Mouse (Mus musculus) heart, embryonic 16.5 days (tissue): ENCODE measurements around the gene Defb41. TPM values are rescaled to one million over a fixed set of nuclear protein-coding genes. Genes with fewer than 3 reads are reported as not detected.

Experiments used
- ATAC-seq: fragments of 200-750 bp; cut with Nextera tagmentation; replicated peaks from 2 replicates; pipeline ENCODE4 v1.8.0; 2017; ENCODE audit warnings: moderate number of reproducible peaks; ENCODE audit not compliant: insufficient read depth, low FRiP score; ENCODE audit errors: extremely low read depth
- H3K27ac ChIP-seq: fragments of 300-500 bp; sonication (generic); 2 replicates; pipeline ENCODE4 v1.5.1; 2014; ENCODE audit warnings: mild to moderate bottlenecking, low read length, control low read depth, moderate library complexity
- H3K27me3 ChIP-seq: fragments of 300-500 bp; sonication (generic); 2 replicates; pipeline ENCODE4 v1.6.1; 2014; ENCODE audit warnings: low read length, mixed read lengths; ENCODE audit not compliant: control insufficient read depth, insufficient read depth
- H3K36me3 ChIP-seq: fragments of 300-500 bp; sonication (generic); 2 replicates; pipeline ENCODE4 v1.6.1; 2014; ENCODE audit not compliant: control insufficient read depth, insufficient read depth
- H3K4me1 ChIP-seq: fragments of 300-500 bp; sonication (generic); 2 replicates; pipeline ENCODE4 v1.6.1; 2014; ENCODE audit warnings: low read length, mixed read lengths; ENCODE audit not compliant: control insufficient read depth, insufficient read depth
- H3K4me2 ChIP-seq: fragments of 300-500 bp; sonication (generic); 2 replicates; pipeline ENCODE4 v1.6.1; 2014; ENCODE audit warnings: low read depth, mild to moderate bottlenecking, control low read depth, low read length
- H3K4me3 ChIP-seq: fragments of 300-500 bp; sonication (generic); 2 replicates; pipeline ENCODE4 v1.5.1; 2014; ENCODE audit warnings: mild to moderate bottlenecking, control low read depth, low read length
- H3K9ac ChIP-seq: fragments of 300-500 bp; sonication (generic); 2 replicates; pipeline ENCODE4 v1.6.1; 2014; ENCODE audit warnings: low read length, control low read depth
- H3K9me3 ChIP-seq: fragments of 300-500 bp; sonication (generic); replicated peaks from 2 replicates; pipeline ENCODE4 v1.6.1; 2016; ENCODE audit warnings: low read length; ENCODE audit not compliant: control insufficient read depth
- whole genome bisulfite sequencing: fragments of 180-500 bp; shearing (Covaris S2); extraction: QIAGEN DNeasy Blood & Tissue Kit; methylation state at CpG from one replicate; pipeline ENCODE4 v1.1.7; 2014; 5-methylcytosine and 5-hydroxymethylcytosine counted together
- polyA plus RNA-seq: library from polyadenylated mRNA; unstranded; fragments of >200 nt; fragmentation: Nextera tagmentation; extraction: Ambion mirVana; gene quantifications from 2 replicates; pipeline ENCODE4 v1.2.1, GENCODE M21; 2015

Defb41 gene
- polyA plus RNA-seq, 1 experiment from 2014 or later = not detected

DNA sequence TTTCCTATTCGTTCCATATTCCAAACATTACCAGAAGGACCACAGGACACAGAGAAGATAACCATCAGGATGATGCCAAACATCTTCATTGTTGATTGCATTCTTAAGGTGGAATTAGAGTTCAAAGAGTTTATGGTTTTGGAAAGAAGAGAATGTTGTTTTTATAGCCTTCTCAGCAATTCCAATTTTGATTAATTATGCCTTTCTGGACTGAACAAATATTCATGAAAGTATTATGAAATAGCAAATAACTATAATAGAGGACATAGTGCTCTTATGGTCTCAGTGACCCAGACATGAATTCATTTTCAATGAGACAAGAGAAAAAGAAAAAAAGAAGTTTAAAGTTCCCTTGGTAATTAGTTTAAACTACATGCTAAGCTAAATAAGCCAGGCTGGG lies 27.6 kb downstream of the Defb41 start, which contains the start of gene Defb18:
Defb18 (minus strand) TSS at position 101 of the 400 bp plus-strand sequence.
- Histone ChIP-seq H3K9ac (no peak within 1 kb of the TSS), H3K4me3 (no peak within 1 kb of the TSS), H3K27ac (no peak within 1 kb of the TSS), H3K4me1 (no peaks in the 10 kb centered on the region), H3K9me3 (no peaks in the 10 kb centered on the region), H3K4me2 (no peak within 1 kb of the TSS), H3K36me3 (no peaks in the 10 kb centered on the region), H3K27me3 (no peaks in the 10 kb centered on the region)
- WGBS = 49% methylated on average over 1 of the region's 1 CpGs
- no peak for ATAC-seq

DNA sequence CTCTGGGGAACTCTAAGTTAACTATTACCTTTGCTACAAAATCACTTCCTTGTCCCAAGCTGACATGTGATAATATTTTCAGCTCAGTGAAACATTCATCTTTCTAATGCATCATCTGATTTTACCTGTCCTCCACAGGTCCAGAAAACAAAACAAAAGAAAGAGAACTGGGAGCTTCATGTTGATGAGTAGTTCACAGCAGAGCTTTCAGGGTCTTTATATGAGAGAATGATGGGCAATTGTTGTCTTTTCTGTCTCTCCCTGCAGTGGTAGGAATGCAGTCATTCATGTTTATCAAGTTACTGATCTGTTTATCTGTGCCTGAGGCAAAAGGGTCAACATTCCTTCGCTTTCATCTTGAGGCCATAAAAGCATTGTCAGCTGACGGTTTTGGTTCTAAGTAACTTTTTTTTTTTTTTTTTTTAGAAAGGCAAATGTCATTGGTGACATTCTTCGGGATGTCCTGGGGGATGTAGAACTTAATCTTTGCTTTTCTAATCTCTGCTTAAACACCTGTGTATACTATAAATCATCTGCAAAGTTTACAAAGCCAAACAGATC lies 41.5 kb downstream of the Defb41 start:
- no peaks in the 10 kb centered on the region for H3K4me1 ChIP-seq
- ATAC-seq = no peak
- no peak overlapping the region for H3K27ac ChIP-seq
- H3K36me3 ChIP-seq = no peaks in the 10 kb centered on the region
- WGBS = 20% methylated on average over 3 of the region's 3 CpGs
- no peak overlapping the region for H3K9ac ChIP-seq
- H3K4me3 ChIP-seq = no peak overlapping the region
- no peaks in the 10 kb centered on the region for H3K27me3 ChIP-seq
- H3K4me2 ChIP-seq = no peak overlapping the region
- H3K9me3 ChIP-seq = no peaks in the 10 kb centered on the region

Other genes starting within 250 kb of the Defb41 start
- not detected in 2 replicates for gene Crisp4, start 119.2 kb downstream of the Defb41 start, polyA plus RNA-seq
- not detected in 2 replicates for gene Defb18, start 27.7 kb downstream of the Defb41 start, polyA plus RNA-seq